Mouse (Mus musculus): ENCODE measurements at regions not wholly inside any gene's neighbourhood (a gene's known extent, or its start where the extent isn't known, plus 50 kb on each side); places are given as distances from the start of the nearest gene placed in this dataset.

DNA sequence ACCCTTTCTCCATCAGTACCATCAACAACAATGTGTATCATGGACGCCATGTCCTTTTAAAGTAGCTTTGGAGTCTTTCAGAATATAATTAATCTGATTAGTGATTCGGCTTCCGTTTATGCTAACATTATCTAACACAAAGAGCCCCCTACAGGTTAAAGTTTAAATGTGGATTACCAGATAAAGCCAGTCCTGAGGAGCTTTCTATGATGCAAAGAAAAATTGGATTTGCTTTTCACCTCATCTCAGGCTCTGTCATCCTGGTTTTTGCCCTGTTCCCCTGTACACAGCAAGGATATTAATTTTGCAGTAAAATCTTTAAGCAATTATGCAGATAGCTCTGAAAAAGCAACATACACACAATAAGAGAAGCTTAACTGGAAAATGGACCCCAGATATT is 412.7 kb upstream of the Tbc1d2b start:
- DNase-seq: no peak

DNA sequence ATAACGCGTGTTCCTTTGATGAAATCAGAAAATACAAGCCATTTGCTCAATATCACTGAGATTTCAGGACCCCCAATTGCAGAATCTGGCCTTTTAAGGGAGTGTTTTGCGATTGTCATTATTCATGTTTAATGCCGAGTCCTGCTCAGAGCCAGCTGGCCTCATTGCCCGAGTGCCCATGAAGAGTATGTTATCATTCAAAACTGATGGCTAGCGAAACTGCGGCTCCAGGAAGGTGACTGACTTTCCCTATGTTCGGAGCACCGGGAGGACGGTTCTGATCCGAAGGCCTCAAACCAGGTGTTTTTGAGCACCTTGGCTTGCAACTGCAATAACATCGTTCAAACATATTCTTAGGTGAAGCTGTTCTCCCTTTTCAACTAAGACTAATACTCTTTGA is 419.5 kb upstream of the Tbc1d2b start:
- no peak for DNase-seq

DNA sequence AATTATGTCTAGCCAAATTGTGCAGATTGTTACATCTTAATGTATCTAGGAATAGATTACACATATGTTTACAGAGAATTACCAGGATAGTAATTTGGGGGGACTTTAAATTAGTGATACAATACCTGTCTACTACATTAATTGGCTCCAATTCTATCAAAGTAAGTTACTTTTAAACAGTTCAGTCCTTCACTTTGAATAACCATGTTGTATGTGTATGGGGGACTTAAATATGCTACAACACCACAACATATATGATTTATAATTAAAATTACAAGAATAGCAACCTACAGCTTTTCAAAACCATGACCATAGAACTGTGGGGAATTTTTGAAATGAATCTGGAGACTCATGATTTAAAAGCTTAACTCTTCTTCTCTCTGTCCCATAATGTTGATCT is 420.5 kb upstream of the Tbc1d2b start:
- DNase-seq: no peak

DNA sequence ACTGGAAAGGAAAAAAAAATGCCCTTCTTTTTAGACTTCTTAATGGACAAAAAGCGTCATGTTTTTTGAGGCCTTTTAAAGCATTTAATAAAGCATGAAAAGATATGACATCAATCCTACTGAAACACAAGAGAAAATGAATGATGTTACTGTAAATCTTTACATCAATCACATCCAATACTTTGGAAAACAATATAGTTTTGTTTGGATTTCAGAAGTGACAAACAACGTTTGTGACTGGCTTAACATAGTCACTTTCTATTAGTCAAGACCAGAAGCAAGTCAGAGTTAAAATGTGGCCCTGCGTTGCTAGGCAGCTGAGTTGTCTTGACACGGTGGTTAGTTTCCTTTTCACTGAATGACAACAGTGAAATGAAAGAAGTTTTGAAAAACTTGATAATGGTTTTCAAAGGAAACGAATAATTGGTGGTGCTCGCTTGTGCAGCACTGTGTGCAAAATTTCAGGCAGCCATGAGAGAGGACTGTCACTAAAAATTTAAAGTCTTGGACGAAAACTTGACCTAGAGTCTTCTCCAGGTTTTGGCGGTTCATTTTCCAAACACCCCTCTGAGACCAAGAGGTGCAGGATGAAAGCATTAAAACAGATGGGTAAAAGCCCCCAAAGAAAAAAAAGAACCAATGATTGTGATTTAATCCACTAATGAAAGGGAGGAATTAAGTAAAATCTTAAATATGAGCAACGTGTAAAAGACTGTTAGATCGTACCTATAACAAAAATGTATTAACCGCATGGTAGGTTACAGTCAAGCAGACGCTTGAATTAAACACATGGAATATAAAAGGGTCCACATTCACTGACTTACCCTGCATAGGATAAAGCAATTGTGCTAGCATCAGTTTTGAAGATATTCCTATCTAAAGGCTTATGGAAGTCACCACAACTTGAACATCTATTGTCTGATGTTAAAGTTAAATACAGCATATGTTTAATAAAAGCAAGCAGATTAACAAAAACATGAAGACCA is 421.4 kb upstream of the Tbc1d2b start:
- DNase-seq: no peak

DNA sequence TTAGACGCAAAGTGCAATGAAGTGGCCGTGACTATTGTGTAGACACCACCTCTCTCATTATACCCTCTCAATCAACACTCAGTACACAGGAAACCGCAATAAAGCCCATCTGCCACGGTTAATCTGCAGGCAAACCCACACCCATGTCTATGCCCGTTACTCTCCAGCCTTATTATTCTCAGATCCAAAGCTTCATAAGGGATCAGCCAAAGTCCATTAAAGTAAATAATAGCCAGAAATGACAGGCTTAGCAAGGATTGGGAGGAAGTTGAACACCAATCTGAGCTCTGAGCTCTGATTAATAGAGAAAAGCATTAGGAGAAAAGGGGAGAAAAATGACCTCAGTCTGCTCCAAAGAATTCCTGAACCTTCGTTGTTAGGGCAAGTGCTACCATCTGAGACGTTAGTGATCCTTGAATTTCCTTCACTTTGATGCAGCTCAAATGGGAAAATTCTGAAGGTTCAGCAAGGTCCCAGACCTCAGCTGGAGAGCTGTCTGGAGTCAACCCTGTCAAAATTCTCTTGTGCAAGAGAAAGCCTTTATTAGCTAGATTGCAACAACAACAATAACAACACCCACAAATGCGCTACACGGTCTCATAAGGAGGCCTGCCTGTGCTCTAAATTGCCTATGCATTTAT is 422.5 kb upstream of the Tbc1d2b start:
- no peak for DNase-seq

DNA sequence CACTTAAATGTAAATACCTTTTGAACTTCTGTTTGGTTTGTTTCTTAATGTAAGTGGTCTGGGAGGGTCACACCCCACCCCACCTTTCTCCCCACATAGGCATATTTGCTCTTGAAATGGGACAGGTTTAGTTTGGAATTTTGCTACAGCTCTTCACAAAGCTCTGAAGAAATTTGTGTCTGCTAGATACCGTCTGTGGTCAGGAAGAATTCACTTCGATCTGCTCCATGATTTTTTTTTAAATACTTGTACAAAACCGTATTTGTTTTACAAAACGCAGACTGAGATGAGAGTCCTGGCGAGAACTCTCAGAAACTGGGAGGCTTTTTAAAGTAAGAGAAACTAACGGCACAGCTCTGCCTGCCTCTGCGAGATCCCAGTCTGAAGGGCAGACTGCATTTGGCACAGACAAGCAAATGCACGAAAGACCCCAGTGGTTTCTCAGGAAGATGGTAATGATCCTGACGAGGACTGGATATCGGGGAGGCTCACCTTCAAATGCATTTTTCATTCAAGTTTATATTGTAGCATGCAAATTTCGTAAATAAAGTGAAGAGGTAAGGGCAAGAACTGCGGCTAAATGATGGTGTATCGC is 423.5 kb upstream of the Tbc1d2b start:
- no peak for DNase-seq

DNA sequence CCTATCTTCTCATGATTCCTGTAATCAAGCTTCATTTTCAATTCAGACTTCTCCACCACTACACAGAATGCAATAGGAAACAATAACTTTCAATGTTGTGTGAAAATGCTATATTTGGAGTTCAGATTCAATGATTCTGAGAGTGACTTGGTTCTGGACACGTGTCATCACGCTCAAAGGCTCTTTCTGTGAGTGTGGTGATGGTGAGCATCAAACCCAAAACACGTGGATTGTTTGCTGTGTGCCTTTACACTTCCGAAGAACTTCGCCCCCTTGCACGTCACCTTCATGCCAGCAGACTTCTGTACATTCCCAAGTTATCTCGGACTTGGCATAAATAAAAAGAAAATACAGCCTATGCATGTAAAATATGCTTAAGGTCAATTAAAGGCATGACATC is 425.1 kb upstream of the Tbc1d2b start:
- DNase-seq: no peak

DNA sequence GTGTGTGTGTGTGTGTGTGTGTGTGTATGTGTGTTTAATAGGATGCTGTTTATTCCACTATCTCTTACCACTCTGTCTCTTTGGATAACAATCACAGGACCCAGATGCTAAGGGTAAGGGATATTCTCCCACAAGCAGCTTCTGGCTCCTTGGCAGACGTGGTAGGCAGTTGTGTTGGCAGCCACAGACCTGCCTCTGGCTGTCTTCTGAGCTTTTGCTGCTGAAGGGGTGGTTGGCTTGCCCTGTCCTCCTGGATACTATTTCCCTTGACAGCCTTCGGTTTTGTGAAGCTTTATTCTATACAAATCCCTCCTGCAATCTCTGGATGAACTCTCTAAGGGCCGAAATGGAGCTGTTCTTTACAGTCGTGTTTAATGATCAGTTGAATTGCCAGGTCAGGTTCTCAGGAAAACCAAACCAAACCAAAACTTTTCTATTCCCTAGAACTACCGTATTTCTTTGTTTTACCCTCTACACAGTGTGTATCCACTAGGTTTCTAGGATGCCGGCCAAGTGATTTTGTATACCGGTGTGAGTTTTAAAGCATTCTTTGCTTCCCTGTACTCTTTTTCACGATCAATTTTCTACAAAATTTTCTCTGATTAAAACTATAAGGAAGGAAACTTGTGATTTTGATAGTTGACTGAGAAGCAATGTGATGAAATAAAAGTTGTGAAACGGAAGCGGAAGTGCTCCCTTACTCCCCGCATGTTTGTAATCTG is 426.8 kb upstream of the Tbc1d2b start:
- no peak for DNase-seq

DNA sequence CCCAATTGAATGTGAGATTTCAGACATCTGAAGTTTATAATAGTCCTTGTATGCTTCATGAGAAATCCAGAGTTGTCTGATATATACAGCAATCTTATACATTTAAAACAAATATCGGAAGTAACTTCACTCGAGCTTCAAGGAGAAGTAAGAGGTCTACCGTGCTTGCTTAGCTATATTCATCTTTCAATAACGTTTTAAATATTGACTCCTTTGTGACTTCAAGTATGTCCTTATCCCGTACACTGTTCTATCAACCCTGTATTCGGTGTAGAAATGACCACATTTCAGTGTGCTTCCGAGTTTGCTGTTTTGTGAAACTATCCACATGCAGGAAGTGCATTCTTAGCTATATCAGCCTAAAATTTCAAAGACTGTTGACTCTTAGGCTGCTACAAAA is 427.8 kb upstream of the Tbc1d2b start:
- no peak for DNase-seq

DNA sequence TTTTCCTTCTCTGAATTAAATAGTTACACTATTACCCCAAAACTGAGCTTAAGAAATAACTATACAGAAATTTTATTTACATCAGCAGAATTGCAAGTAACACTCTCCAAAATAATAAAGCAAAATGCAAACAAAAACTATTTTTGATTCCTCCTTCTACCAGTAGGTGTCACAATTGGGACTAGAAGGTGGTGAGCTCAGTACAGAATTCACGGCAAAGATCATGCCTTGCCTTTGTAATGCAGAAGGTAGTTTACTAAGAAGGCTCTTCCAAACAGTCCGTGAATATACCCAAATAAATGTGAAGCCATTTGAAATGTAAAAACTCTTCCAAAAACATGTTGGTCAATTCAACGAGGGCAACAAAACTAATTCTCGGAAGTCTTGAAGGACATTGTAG is 428.5 kb upstream of the Tbc1d2b start:
- DNase-seq: no peak

DNA sequence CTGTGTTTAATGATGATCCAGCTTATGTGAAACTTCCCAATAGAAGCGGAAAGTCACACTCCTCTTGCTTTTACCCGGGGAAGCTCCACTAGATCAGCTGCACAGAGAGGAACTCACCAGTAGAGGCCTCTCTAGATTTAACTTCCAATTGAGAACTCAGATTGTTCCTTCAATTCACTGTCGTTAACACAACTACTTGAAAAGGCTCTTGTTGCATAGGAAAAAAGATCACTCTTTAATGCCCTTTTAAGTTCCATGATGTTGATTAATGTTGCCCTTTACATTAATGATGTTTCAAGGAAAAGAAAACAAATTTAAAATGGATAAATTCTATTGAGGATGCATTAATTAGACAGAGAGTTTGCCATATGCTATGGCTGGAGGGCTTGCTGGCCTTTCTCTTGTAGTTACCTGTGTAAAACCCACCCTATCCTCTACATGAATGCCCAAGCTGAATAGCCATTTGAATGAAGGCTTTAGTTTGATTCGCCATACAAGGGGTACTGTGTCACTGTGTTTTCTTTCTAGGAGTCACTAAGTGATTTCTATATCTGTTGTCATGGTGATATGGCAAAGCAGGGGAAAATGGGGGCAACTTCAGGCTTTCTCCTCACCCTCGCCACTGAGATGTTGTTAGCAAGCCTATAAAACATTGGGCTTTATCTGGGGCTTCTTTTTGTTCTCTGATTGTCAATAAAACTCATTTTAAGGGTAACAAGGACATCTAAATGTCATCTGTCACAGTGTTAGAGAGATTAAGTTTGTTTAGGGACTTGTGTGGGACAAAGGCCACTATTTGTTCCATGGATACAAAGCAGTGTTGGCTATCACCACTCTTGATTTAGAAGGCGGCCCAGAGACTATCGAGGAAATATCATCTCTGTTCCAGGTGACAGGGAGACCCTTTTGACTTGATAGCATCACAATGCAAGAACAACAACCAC is 429.9 kb upstream of the Tbc1d2b start:
- no peak for DNase-seq

DNA sequence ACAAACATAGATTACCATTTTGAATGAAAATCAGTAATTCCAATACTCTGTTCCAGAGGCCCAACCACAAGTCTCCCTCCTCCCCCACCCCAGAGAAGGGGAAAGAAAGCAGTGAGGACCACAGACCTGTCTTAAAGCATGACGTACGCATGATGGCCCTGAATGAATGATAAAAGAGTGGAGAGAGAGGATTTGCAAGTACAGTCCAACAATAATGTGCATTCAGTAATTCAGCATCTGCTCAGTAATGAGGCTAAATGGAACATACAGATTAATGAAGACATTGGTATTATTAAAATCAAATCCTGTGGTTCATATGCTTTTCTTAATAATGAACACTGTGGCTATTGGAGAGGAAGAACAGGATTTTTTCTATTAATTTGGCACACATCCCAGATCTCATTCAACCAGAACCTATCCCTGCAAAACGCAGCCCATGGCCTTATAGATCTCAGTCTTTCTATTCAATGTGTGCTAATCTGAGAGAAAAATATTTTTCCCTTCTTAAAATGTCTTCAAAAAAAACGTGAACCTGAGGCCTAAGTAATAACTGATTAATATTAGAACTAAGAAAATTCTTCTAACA is 430.7 kb upstream of the Tbc1d2b start:
- DNase-seq: no peak

DNA sequence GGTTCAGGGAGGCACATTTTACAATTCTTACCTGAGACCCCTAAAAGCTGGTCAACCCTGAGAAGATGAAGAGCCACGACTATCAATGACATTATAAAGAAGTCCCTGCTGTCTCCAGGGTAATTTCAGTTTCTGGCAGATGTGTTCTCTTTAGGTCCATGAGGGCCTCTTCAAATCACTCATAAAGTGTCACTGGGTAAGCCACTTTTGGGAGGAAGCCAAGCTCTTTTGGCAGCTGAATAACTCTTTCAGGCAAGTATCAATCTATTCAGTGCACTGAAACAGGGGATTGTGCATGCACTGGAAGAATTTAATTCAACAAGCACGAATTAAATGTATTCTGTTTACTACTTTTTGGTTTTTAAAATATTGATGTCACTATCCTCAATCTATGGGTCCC is 443.1 kb upstream of the Tbc1d2b start:
- DNase-seq: no peak

DNA sequence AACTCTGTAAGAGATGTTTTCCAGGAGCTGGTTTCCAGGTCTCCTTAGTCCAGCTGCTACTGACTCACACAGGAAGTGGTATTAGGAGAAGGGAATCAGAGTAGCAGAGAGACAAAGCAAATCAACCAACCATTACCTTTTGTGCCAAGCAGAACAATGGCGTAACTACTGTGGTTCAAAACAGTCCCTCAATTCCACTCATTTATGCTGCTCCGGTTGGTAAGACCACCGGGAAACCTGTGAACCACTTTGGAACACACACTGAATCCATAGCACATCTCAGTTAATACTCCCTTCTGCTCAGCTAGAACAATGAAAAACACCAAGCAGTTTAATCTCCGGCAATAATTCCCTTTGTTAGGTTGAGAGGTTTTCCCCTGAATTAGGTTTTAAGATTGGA is 460.8 kb upstream of the Tbc1d2b start:
- no peak for DNase-seq

DNA sequence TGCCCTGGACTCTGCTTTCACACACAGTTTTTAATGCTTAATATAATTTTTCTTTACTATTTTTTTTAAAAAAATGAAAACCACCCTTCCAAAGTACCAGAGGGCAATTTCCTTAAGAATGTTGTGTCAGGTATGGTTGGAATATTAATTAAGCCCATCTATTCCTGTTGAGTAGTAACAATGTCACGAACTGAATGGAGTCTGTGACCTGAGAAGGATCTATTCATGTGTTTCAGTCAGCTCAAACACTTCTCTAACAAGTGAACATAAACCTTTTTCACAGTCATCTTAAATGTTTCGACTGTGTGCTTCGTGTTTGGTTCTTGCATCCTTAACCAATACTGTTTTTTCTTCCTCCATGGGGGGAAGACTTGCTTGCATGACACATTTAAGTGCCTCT is 486.6 kb upstream of the Tbc1d2b start:
- DNase-seq: no peak

DNA sequence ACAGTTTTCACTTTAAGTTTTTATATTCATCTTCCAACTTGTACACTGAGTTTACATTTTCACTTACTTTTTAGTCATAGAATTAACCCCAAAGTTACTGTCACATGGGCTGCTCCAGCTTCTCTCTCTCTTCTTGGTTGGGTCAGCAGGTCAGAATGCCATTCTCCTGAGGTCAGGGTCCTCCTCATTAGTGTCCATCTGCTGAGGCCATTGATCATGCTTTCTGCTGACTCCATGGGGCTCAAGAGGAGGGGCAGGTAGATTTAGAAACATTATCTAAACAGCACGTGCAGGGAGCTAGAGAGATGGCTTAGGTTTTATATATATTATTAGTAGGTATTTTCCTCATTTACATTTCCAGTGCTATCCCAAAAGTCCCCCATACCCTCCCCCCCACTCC is 503.7 kb upstream of the Tbc1d2b start:
- DNase-seq: no peak

DNA sequence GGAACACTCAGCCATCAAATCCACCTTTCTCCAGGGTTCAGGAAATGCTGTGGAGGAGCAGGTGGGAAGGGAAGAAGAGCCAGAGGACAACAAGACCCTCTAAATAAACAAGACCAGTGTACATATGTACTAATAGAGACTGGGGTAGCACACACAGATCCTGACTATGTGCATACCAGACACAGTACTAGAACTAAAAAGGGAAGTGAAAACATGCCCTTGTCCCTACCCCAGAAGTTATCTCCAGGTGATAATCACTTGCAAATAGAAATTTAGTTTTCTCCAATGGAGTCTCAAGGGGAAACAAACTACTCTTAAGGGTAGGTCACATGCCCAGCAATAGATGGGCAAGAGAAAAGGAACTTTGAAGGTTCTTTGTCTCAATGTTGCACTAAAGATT is 518.9 kb upstream of the Tbc1d2b start:
- DNase-seq: no peak

DNA sequence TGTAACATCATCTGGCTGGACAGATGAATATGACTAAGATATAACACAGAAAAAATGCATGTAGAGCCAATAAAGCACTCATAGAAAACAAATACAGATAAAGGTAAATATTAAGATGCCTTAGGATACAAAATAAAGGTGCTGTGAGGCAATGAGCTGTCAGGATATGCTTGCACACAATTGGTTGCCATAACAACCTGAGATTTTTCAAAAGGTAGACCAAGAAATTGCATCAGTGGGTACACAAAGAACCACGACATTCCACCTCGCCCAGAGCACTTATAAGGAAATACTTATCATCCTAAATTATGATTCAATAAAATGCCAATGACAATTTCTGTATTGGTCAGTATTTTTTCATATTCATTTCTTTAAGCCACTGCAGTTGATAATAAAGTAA is 521.3 kb upstream of the Tbc1d2b start:
- DNase-seq: no peak

DNA sequence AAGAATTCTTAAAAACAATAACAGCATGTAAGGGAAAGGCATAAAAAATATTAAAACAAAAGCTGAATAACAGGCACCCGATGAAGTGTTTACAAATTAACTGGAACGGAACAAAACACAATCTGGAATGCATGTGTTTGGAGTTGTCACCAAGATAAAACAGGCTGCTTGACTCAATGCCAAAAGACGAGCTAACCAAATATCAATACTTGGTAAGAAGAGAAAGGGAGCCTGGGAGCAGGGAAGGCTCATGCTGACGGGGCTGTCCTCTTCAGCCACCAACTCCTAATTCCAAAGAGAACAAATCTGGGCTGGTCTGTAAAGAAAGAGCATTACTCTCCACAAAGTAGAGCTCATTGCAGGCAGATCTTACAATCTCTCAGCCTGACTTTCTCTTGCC is 545.4 kb upstream of the Zic4 start:
- no peak for DNase-seq

DNA sequence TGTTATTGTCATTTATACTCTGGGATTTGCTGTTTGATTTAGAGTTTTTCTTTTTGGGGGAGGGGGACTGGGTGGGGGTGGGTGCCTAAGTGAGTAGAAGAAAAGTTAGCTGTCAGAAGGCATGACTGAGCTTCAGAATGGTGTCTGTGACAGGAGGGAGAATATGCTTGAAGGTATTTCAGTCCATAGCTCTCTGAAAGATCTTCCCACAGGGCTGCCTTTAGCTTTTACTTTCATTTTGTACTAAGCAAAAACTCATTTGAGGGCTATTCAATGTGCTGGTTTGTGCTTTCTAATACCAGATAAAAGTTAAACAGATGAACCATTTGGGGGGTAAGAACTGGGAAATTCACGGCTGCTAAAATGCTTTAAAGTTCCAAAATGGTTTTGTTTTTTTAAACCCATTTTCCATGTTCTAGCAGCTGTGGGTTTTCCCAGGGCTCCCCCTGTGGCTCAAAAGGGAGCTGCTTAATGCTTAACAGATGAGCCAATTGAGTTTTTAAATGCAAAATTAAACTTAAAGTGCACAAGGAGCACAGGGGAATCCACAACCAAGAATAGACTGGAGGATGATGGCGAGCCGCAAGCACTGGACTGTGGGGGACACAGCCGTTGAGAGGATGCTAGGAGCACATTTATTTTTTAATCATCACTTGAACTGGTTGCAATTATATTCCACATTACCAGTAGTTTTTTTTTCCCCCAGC is 538.5 kb upstream of the Zic4 start:
- peak; percentile 2 to 5 for DNase-seq

DNA sequence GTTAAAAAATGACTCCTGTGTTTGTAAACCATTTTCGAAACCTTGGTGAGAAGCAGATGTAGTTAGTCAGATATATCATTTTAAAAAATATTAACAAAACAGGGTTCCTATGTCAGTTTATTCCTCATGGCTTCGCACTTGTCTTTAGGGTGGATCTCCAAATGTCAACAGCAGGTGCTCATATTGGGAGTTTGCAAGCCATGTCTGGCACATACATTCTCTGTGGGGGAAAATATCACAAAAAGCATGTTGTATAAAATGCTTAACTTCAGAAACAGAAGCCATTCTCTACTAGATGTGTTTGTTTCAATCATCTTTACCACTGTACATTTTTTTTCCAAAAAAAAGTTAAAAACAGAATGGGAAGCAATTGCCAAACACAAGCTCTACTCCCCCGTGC is 534.7 kb upstream of the Zic4 start:
- no peak for DNase-seq
